Mouse (Mus musculus): ENCODE results near the gene Skida1. TPM values are rescaled to one million over a fixed set of nuclear protein-coding genes. Genes with fewer than 3 reads are reported as not detected.

The Skida1 gene
- polyA plus RNA-seq (2017; shearing (Covaris generic)), result under 1 TPM; 0.33 to 0.39 TPM

GRCm38 (mm10) chr2:18048453-18049075, at the start of gene Skida1:
TSS of gene Skida1 (minus strand) at chr2:18049051.

GRCm38 (mm10) chr2:18055016-18055928, 6.4 kb upstream of the Skida1 start, which contains the start of gene Mllt10:
TSS of gene Mllt10 (plus strand) at chr2:18055237.

GRCm38 (mm10) chr2:18037491-18037890, 11.4 kb downstream of the Skida1 start, which contains the start of gene A930004D18Rik:
TSS of gene A930004D18Rik (minus strand) at chr2:18037737.

GRCm38 (mm10) chr2:17996858-17997257, 52.0 kb downstream of the Skida1 start, which contains the start of gene H2al2a:
TSS of gene H2al2a (minus strand) at chr2:17996958.

Other genes starting within 250 kb of the Skida1 start
- not detected for gene H2al2a, start 52.1 kb downstream of the Skida1 start, polyA plus RNA-seq (2017; shearing (Covaris generic))
- gene A930004D18Rik, start 11.3 kb downstream of the Skida1 start, polyA plus RNA-seq (2017; shearing (Covaris generic)), result 1 to 10 TPM; 3.4 TPM
- 10 to 100 TPM; 73.1 to 90.4 TPM for gene Mllt10, start 6.2 kb upstream of the Skida1 start, polyA plus RNA-seq (2017; shearing (Covaris generic))